Mouse (Mus musculus): ENCODE results near the gene Slc12a9.

DNA sequence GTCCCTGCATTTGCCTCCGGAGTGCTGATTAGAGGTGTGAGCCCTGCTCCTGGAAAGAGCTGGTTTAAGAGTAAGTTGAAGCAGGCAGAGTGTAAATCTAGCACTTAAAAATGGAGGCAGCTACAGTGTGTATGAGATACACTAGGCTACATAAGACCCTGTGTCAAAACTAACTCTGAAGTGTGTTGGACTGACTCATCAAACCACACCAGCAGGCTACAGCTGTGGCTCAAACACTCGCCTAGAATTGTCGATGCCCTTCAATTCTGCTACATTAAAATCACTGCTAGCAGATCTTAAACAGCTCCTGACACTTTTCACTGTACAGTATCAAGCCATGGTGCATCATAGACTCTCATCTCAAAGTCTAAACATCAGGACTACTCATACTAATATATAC lies 29.2 kb downstream of the Slc12a9 start:
- TF ChIP-seq E2F4 (IDR thresholded peaks at IDR 0.05; ENCODE audit: insufficient read depth) (no peak), POLR2A (IDR thresholded peaks at IDR 0.05; ENCODE audit: insufficient read length, low read depth) (no peak), REST (IDR thresholded peaks at IDR 0.05; ENCODE audit: insufficient read depth, insufficient read length) (no peak), MYOD1 (IDR thresholded peaks at IDR 0.05; ENCODE audit: control insufficient read depth in 1 of 3, insufficient read length in 2 of 3, low read depth in 2 of 3) (peak in 2 of 3 experiments; percentile 36 to 39), MYOG (IDR thresholded peaks at IDR 0.05; ENCODE audit: control insufficient read depth in 1 of 3, insufficient read depth in 1 of 3, insufficient read length in 2 of 3, low read depth in 2 of 3) (no peak), USF1 (IDR thresholded peaks at IDR 0.05; ENCODE audit: low read depth) (no peak)
